In the genomic region with DNA sequence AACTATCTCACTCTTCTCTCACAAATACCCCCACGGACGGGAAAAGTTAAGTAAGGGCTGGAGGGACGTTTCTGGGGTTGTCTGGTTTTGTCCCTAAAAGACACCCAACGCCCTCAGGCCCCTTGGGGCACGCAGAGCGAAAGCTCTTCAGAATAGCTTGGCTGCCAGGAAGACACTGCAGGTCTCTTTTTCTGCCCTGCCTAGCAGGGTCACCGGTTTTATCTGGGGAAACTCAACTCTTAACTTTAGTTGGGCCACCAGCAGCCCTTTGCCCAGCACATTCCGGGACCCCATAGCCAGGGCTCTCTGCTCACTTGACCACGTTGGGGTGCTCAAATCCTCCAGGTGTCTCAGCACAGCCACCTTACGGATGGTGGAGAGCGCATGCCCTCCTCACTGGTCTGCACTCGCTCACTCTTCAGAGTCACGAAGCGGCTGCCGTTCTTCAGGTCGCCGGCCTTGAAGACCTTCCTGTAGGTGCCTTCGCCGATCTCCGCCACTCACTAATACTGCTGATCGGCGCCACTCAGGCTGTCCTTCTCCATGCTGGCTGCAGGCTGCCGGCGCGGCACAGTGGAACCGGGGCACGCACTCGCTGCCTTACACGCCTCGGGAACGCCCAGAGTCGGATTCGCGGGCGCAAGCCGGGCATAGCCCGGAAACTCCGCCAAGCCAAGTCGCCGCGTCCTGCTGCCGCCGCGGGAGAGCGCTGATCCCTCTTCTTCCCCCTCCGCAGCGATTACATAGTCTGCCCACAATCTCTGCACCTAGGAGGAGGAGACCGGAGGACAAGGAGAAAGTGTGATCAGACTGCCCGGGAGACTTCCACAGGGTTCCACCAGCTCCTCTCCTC, we compare ENCODE assay signal across 8 mouse cellular contexts.
DNase-seq lines count a peak whose midpoint lies in the region; ATAC-seq and TF ChIP-seq lines count a peak whose summit lies in the region.

No protein-coding gene starts in this region.

- no peak for TF ChIP-seq POLR2A in embryonic fibroblast, embryonic 13.5 days (IDR thresholded peaks at IDR 0.05; ENCODE audit: low read depth, low read length)

- WGBS in heart, embryonic 11.5 days (ENCODE audit: insufficient replicate concordance): 7% methylated on average over 47 of the region's 49 CpGs
- WGBS in hindbrain, embryonic 16.5 days: 7% methylated on average over 49 of the region's 49 CpGs
- 8% methylated on average over 47 of the region's 49 CpGs for WGBS in liver, embryonic 12.5 days (ENCODE audit: insufficient replicate concordance)

- H3K9ac ChIP-seq in heart, embryonic 11.5 days (ENCODE audit: low read depth, low read length): peak overlapping the region; percentile 58
- peak overlapping the region; percentile 64 for H3K9ac ChIP-seq in hindbrain, embryonic 16.5 days (ENCODE audit: low read depth, low read length)
- H3K9ac ChIP-seq in liver, embryonic 12.5 days: no peak overlapping the region

- H3K36me3 ChIP-seq in heart, embryonic 11.5 days (ENCODE audit: control insufficient read depth, insufficient read depth, low read length): no peaks in the 10 kb centered on the region
- H3K36me3 ChIP-seq in hindbrain, embryonic 16.5 days (ENCODE audit: control insufficient read depth, insufficient read depth, low read length): no peaks in the 10 kb centered on the region
- H3K36me3 ChIP-seq in liver, embryonic 12.5 days: no peaks in the 10 kb centered on the region

- peak overlapping the region; percentile 62 for H3K4me3 ChIP-seq in heart, embryonic 11.5 days (ENCODE audit: low read depth, low read length)
- H3K4me3 ChIP-seq in embryonic fibroblast, embryonic 13.5 days (ENCODE audit: insufficient read depth, low read length): peak overlapping the region; percentile 60
- peak overlapping the region; percentile 64 for H3K4me3 ChIP-seq in hindbrain, embryonic 16.5 days (ENCODE audit: low read length)
- peak overlapping the region; percentile 54 for H3K4me3 ChIP-seq in liver, embryonic 12.5 days

- no peaks in the 10 kb centered on the region for H3K9me3 ChIP-seq in heart, embryonic 11.5 days (replicated peaks; ENCODE audit: control insufficient read depth, low read length)
- no peaks in the 10 kb centered on the region for H3K9me3 ChIP-seq in hindbrain, embryonic 16.5 days (ENCODE audit: control insufficient read depth, low read length)
- H3K9me3 ChIP-seq in liver, embryonic 12.5 days (replicated peaks): no peaks in the 10 kb centered on the region

- peaks cover 21% of the 10 kb centered on the region for H3K27me3 ChIP-seq in heart, embryonic 11.5 days (ENCODE audit: control insufficient read depth, insufficient read depth, low read length)
- H3K27me3 ChIP-seq in hindbrain, embryonic 16.5 days (replicated peaks; ENCODE audit: control insufficient read depth, insufficient read depth, low read length): peaks cover 21% of the 10 kb centered on the region
- peaks cover 52% of the 10 kb centered on the region for H3K27me3 ChIP-seq in liver, embryonic 12.5 days (replicated peaks)

- TF ChIP-seq CTCF in embryonic fibroblast, embryonic 13.5 days (IDR thresholded peaks at IDR 0.05; ENCODE audit: borderline replicate concordance, insufficient read depth, low read length): no peak

- 0 out of 2 replicates have a peak, but pooled peaks have one; percentile 53 for ATAC-seq in heart, embryonic 11.5 days (replicated peaks; ENCODE audit: insufficient number of reproducible peaks, low FRiP score, low TSS enrichment)
- ATAC-seq in hindbrain, embryonic 16.5 days: peak; percentile 68
- no peak for ATAC-seq in liver, embryonic 12.5 days

- peak overlapping the region; percentile 97 for H3K4me2 ChIP-seq in heart, embryonic 11.5 days
- H3K4me2 ChIP-seq in hindbrain, embryonic 16.5 days (ENCODE audit: low read length): peak overlapping the region; percentile 99
- peak overlapping the region; percentile 77 for H3K4me2 ChIP-seq in liver, embryonic 12.5 days

- no peak overlapping the region for H3K27ac ChIP-seq in heart, embryonic 11.5 days (ENCODE audit: low read depth, low read length)
- H3K27ac ChIP-seq in embryonic fibroblast, embryonic 13.5 days (ENCODE audit: insufficient read depth, low read length): no peak overlapping the region
- H3K27ac ChIP-seq in hindbrain, embryonic 16.5 days (ENCODE audit: low read depth, low read length): no peak overlapping the region
- H3K27ac ChIP-seq in liver, embryonic 12.5 days: no peak overlapping the region

- H3K4me1 ChIP-seq in heart, embryonic 11.5 days (ENCODE audit: control insufficient read depth, insufficient read depth, low read length): peaks cover 3% of the 10 kb centered on the region; the same call in 1 of the 2 replicates
- H3K4me1 ChIP-seq in embryonic fibroblast, embryonic 13.5 days (ENCODE audit: control insufficient read depth, insufficient read depth, low read length): no peaks in the 10 kb centered on the region
- peaks cover 20% of the 10 kb centered on the region for H3K4me1 ChIP-seq in hindbrain, embryonic 16.5 days (ENCODE audit: control insufficient read depth, insufficient read depth, low read depth, low read length)
- no peaks in the 10 kb centered on the region for H3K4me1 ChIP-seq in liver, embryonic 12.5 days

- DNase-seq in heart, adult 8-10 months (ENCODE audit: low spot score): no peak
- DNase-seq in adrenal gland, postnatal 25 days: peak; percentile 63
- peak; percentile 5 for DNase-seq in naive thymus-derived CD4-positive, alpha-beta T cell, adult 2 months (ENCODE audit: low read depth)
- peak; percentile 55 for DNase-seq in yolk sac, embryonic 10.5 days (ENCODE audit: low spot score)
